Mouse (Mus musculus): ENCODE measurements around the gene Trim80. TPM values are rescaled to one million over a fixed set of nuclear protein-coding genes. Genes with fewer than 3 reads are reported as not detected.

The Trim80 gene
- 0.12 and 0.14 TPM in 2 replicates for polyA plus RNA-seq (2015; fragmentation: Nextera tagmentation; extraction: Ambion mirVana)

- Histone ChIP-seq H3K9me3 (replicated peaks; ENCODE audit: control insufficient read depth, low read length) (0 out of 2 replicates have a peak, but pooled peaks cover 2% of the 10 kb centered on the region), H3K4me3 (ENCODE audit: low read length) (no peak within 1 kb of the TSS), H3K4me2 (ENCODE audit: low read depth, low read length) (no peak within 1 kb of the TSS), H3K9ac (ENCODE audit: low read length) (no peak within 1 kb of the TSS), H3K36me3 (ENCODE audit: control insufficient read depth, insufficient read depth) (no peaks in the 10 kb centered on the region), H3K27me3 (ENCODE audit: control insufficient read depth, insufficient read depth, low read length) (no peaks in the 10 kb centered on the region), H3K27ac (ENCODE audit: low read length) (no peak within 1 kb of the TSS), H3K4me1 (ENCODE audit: control insufficient read depth, insufficient read depth, low read length) (peaks cover 12% of the 10 kb centered on the region)
- ATAC-seq (replicated peaks; ENCODE audit: extremely low read depth, insufficient read depth, low FRiP score): no peak
- WGBS: 92% methylated on average over 9 of the region's 9 CpGs
Measured at GRCm38 (mm10) chr11:115439906-115440595, at the start of gene Trim80. Gene Trim80, plus strand, starts transcription at chr11:115440545.

- no peak for ATAC-seq (replicated peaks; ENCODE audit: extremely low read depth, insufficient read depth, low FRiP score)
- Histone ChIP-seq H3K27me3 (ENCODE audit: control insufficient read depth, insufficient read depth, low read length) (no peaks in the 10 kb centered on the region), H3K4me2 (ENCODE audit: low read depth, low read length) (no peak overlapping the region), H3K36me3 (ENCODE audit: control insufficient read depth, insufficient read depth) (peaks cover 7% of the 10 kb centered on the region; the same call in 1 of the 2 replicates), H3K27ac (ENCODE audit: low read length) (no peak overlapping the region), H3K9me3 (replicated peaks; ENCODE audit: control insufficient read depth, low read length) (no peaks in the 10 kb centered on the region), H3K4me1 (ENCODE audit: control insufficient read depth, insufficient read depth, low read length) (no peaks in the 10 kb centered on the region), H3K4me3 (ENCODE audit: low read length) (no peak overlapping the region), H3K9ac (ENCODE audit: low read length) (no peak overlapping the region)
- 92% methylated on average over 7 of the region's 7 CpGs for WGBS
Measured at GRCm38 (mm10) chr11:115391358-115391757, 49.0 kb upstream of the Trim80 start.

GRCm38 (mm10) chr11:115393721-115394325 lies 46.5 kb upstream of the Trim80 start:
- WGBS: 53% methylated on average over 34 of the region's 34 CpGs

GRCm38 (mm10) chr11:115398085-115398484 lies 42.3 kb upstream of the Trim80 start:
- Histone ChIP-seq H3K27me3 (ENCODE audit: control insufficient read depth, insufficient read depth, low read length) (no peaks in the 10 kb centered on the region), H3K4me1 (ENCODE audit: control insufficient read depth, insufficient read depth, low read length) (no peaks in the 10 kb centered on the region), H3K4me2 (ENCODE audit: low read depth, low read length) (no peak overlapping the region), H3K4me3 (ENCODE audit: low read length) (no peak overlapping the region), H3K36me3 (ENCODE audit: control insufficient read depth, insufficient read depth) (no peaks in the 10 kb centered on the region), H3K9me3 (replicated peaks; ENCODE audit: control insufficient read depth, low read length) (no peaks in the 10 kb centered on the region), H3K9ac (ENCODE audit: low read length) (no peak overlapping the region), H3K27ac (ENCODE audit: low read length) (no peak overlapping the region)
- 70% methylated on average over 7 of the region's 7 CpGs for WGBS
- no peak for ATAC-seq (replicated peaks; ENCODE audit: extremely low read depth, insufficient read depth, low FRiP score)

More at GRCm38 (mm10) chr11:115393721-115394325, 46.5 kb upstream of the Trim80 start:
- H3K9me3 ChIP-seq (replicated peaks; ENCODE audit: control insufficient read depth, low read length): no peaks in the 10 kb centered on the region
- peaks cover 7% of the 10 kb centered on the region; the same call in 1 of the 2 replicates for H3K36me3 ChIP-seq (ENCODE audit: control insufficient read depth, insufficient read depth)
- H3K4me1 ChIP-seq (ENCODE audit: control insufficient read depth, insufficient read depth, low read length): no peaks in the 10 kb centered on the region
- H3K9ac ChIP-seq (ENCODE audit: low read length): no peak overlapping the region
- H3K27me3 ChIP-seq (ENCODE audit: control insufficient read depth, insufficient read depth, low read length): no peaks in the 10 kb centered on the region
- no peak overlapping the region for H3K27ac ChIP-seq (ENCODE audit: low read length)
- H3K4me2 ChIP-seq (ENCODE audit: low read depth, low read length): peak overlapping the region; percentile 62
- peak overlapping the region; percentile 29; the same call in 1 of the 2 replicates for H3K4me3 ChIP-seq (ENCODE audit: low read length)
- ATAC-seq (replicated peaks; ENCODE audit: extremely low read depth, insufficient read depth, low FRiP score): no peak

- WGBS: 65% methylated on average over 3 of the region's 3 CpGs
- H3K36me3 ChIP-seq (ENCODE audit: control insufficient read depth, insufficient read depth): no peaks in the 10 kb centered on the region
- H3K4me1 ChIP-seq (ENCODE audit: control insufficient read depth, insufficient read depth, low read length): peaks cover 9% of the 10 kb centered on the region
- H3K4me2 ChIP-seq (ENCODE audit: low read depth, low read length): no peak overlapping the region
- no peak overlapping the region for H3K4me3 ChIP-seq (ENCODE audit: low read length)
- H3K27ac ChIP-seq (ENCODE audit: low read length): no peak overlapping the region
- H3K9ac ChIP-seq (ENCODE audit: low read length): no peak overlapping the region
- ATAC-seq (replicated peaks; ENCODE audit: extremely low read depth, insufficient read depth, low FRiP score): no peak
- H3K9me3 ChIP-seq (replicated peaks; ENCODE audit: control insufficient read depth, low read length): no peaks in the 10 kb centered on the region
- H3K27me3 ChIP-seq (ENCODE audit: control insufficient read depth, insufficient read depth, low read length): no peaks in the 10 kb centered on the region
Measured at GRCm38 (mm10) chr11:115400126-115400525, 40.2 kb upstream of the Trim80 start.

GRCm38 (mm10) chr11:115400630-115401391 lies 39.5 kb upstream of the Trim80 start:
- no peaks in the 10 kb centered on the region for H3K9me3 ChIP-seq (replicated peaks; ENCODE audit: control insufficient read depth, low read length)
- peaks cover 9% of the 10 kb centered on the region for H3K4me1 ChIP-seq (ENCODE audit: control insufficient read depth, insufficient read depth, low read length)
- ATAC-seq (replicated peaks; ENCODE audit: extremely low read depth, insufficient read depth, low FRiP score): no peak
- H3K4me2 ChIP-seq (ENCODE audit: low read depth, low read length): no peak overlapping the region
- H3K9ac ChIP-seq (ENCODE audit: low read length): no peak overlapping the region
- no peaks in the 10 kb centered on the region for H3K36me3 ChIP-seq (ENCODE audit: control insufficient read depth, insufficient read depth)
- 55% methylated on average over 11 of the region's 11 CpGs for WGBS
- no peak overlapping the region for H3K27ac ChIP-seq (ENCODE audit: low read length)
- H3K4me3 ChIP-seq (ENCODE audit: low read length): no peak overlapping the region
- no peaks in the 10 kb centered on the region for H3K27me3 ChIP-seq (ENCODE audit: control insufficient read depth, insufficient read depth, low read length)

GRCm38 (mm10) chr11:115403338-115404124 lies 36.8 kb upstream of the Trim80 start, which contains the start of gene Mrpl58:
Gene Mrpl58, plus strand, starts transcription at chr11:115403752.
- ATAC-seq (replicated peaks; ENCODE audit: extremely low read depth, insufficient read depth, low FRiP score): peak; percentile 79
- peaks cover 9% of the 10 kb centered on the region for H3K4me1 ChIP-seq (ENCODE audit: control insufficient read depth, insufficient read depth, low read length)
- no peaks in the 10 kb centered on the region for H3K27me3 ChIP-seq (ENCODE audit: control insufficient read depth, insufficient read depth, low read length)
- H3K4me3 ChIP-seq (ENCODE audit: low read length): peak within 1 kb of the TSS; percentile 85
- H3K4me2 ChIP-seq (ENCODE audit: low read depth, low read length): peak within 1 kb of the TSS; percentile 62
- H3K36me3 ChIP-seq (ENCODE audit: control insufficient read depth, insufficient read depth): 0 out of 2 replicates have a peak, but pooled peaks cover 2% of the 10 kb centered on the region
- peak within 1 kb of the TSS; percentile 92 for H3K9ac ChIP-seq (ENCODE audit: low read length)
- peak within 1 kb of the TSS; percentile 86 for H3K27ac ChIP-seq (ENCODE audit: low read length)
- no peaks in the 10 kb centered on the region for H3K9me3 ChIP-seq (replicated peaks; ENCODE audit: control insufficient read depth, low read length)
- 3% methylated on average over 50 of the region's 50 CpGs for WGBS

GRCm38 (mm10) chr11:115405723-115406122 lies 34.6 kb upstream of the Trim80 start:
- no peaks in the 10 kb centered on the region for H3K27me3 ChIP-seq (ENCODE audit: control insufficient read depth, insufficient read depth, low read length)
- H3K4me3 ChIP-seq (ENCODE audit: low read length): no peak overlapping the region
- H3K36me3 ChIP-seq (ENCODE audit: control insufficient read depth, insufficient read depth): peaks cover 10% of the 10 kb centered on the region; the same call in 1 of the 2 replicates
- H3K9me3 ChIP-seq (replicated peaks; ENCODE audit: control insufficient read depth, low read length): no peaks in the 10 kb centered on the region
- peaks cover 9% of the 10 kb centered on the region for H3K4me1 ChIP-seq (ENCODE audit: control insufficient read depth, insufficient read depth, low read length)
- no peak for ATAC-seq (replicated peaks; ENCODE audit: extremely low read depth, insufficient read depth, low FRiP score)
- 95% methylated on average over 6 of the region's 6 CpGs for WGBS
- no peak overlapping the region for H3K4me2 ChIP-seq (ENCODE audit: low read depth, low read length)
- H3K9ac ChIP-seq (ENCODE audit: low read length): no peak overlapping the region
- H3K27ac ChIP-seq (ENCODE audit: low read length): no peak overlapping the region
